Mouse (Mus musculus): ENCODE measurements around the gene Fscn1. TPM values are rescaled to one million over a fixed set of nuclear protein-coding genes. Genes with fewer than 3 reads are reported as not detected.

The Fscn1 gene
- polyA plus RNA-seq, 1 experiment from 2014 or later, result 37.1 TPM

DNA sequence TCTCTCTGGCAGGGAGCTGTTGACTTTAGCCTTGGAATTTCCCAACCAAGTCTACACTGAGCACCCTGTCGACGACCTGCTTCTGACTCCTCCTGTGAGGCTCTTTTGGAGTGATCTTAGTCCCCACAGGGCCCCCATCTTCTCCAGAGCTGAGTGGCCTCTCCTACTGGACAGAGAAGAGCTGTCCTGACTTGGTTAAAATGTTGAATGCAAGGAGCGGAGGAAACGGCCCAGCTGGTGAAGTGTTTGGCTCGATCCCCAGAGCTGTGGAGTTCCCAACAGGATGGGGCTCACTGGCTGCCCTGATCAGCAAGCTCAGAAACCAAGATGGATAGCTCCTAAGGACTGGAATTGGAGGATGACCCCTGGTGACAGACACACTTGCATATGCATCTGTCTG lies 16.4 kb downstream of the Fscn1 start:
- H3K27me3 ChIP-seq (replicated peaks; ENCODE audit: control insufficient read depth, insufficient read depth, low read length), result no peaks in the 10 kb centered on the region

DNA sequence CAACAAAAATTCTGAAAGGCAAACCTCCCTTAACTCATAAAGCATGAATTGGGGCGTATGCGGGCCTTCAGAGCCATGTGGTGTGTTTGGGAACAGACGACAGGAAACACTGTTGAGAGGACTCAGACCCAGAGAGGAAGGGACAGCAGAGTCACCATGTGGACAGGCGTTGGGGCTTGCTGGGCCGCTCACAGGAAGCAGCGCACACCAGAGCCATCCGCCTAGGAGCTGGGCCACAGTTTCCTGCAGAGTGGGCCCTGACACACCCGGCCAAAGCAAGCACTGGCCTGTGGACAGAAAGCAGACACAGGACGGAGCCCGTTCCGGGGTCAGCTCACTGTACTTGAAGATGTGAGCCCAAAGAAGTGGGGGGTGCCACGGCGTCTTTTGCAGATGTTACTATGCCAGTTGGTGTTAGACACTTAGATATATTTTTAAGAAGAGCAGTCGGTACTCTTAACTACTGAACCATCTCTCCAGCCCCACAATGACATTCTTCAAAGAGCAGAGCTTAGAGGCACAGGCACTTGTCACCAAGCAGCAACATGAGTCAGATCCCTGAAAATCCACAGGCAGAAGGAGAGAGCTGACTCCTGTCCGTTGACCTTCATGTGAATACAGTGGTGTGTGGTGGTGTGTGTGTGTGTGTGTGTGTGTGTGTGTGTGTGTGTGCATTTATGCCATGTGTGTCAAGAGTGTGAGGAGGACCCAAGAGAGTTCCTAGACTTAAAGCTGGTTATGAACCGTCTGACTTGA lies 22.1 kb downstream of the Fscn1 start:
- Histone ChIP-seq H3K9me3 (ENCODE audit: control insufficient read depth) (no peaks in the 10 kb centered on the region), H3K36me3 (ENCODE audit: control insufficient read depth, insufficient read depth) (no peaks in the 10 kb centered on the region), H3K4me2 (replicated peaks; ENCODE audit: low read depth) (no peak overlapping the region), H3K9ac (ENCODE audit: low read depth, low read length) (no peak overlapping the region), H3K4me3 (ENCODE audit: low read depth, low read length) (no peak overlapping the region), H3K27me3 (replicated peaks; ENCODE audit: control insufficient read depth, insufficient read depth, low read length) (no peaks in the 10 kb centered on the region), H3K27ac (ENCODE audit: low read depth, low read length) (no peak overlapping the region), H3K4me1 (replicated peaks; ENCODE audit: control insufficient read depth, insufficient read depth, low read length) (no peaks in the 10 kb centered on the region)
- no peak for ATAC-seq
- WGBS, result 64% methylated on average over 16 of the region's 16 CpGs
- TF ChIP-seq CTCF (IDR thresholded peaks at IDR 0.05; ENCODE audit: low read depth), result no peak

More for the DNA sequence above, 16.4 kb downstream of the Fscn1 start:
- no peak for ATAC-seq
- no peak for TF ChIP-seq CTCF (IDR thresholded peaks at IDR 0.05; ENCODE audit: low read depth)
- no peak overlapping the region for H3K9ac ChIP-seq (ENCODE audit: low read depth, low read length)
- H3K36me3 ChIP-seq (ENCODE audit: control insufficient read depth, insufficient read depth), result peaks cover 9% of the 10 kb centered on the region; the same call in 1 of the 2 replicates
- H3K4me3 ChIP-seq (ENCODE audit: low read depth, low read length), result no peak overlapping the region
- no peaks in the 10 kb centered on the region; the same call in 1 of the 2 replicates for H3K4me1 ChIP-seq (replicated peaks; ENCODE audit: control insufficient read depth, insufficient read depth, low read length)
- no peak overlapping the region for H3K27ac ChIP-seq (ENCODE audit: low read depth, low read length)
- no peaks in the 10 kb centered on the region for H3K9me3 ChIP-seq (ENCODE audit: control insufficient read depth)
- WGBS, result 43% methylated on average over 5 of the region's 5 CpGs
- H3K4me2 ChIP-seq (replicated peaks; ENCODE audit: low read depth), result no peak overlapping the region

DNA sequence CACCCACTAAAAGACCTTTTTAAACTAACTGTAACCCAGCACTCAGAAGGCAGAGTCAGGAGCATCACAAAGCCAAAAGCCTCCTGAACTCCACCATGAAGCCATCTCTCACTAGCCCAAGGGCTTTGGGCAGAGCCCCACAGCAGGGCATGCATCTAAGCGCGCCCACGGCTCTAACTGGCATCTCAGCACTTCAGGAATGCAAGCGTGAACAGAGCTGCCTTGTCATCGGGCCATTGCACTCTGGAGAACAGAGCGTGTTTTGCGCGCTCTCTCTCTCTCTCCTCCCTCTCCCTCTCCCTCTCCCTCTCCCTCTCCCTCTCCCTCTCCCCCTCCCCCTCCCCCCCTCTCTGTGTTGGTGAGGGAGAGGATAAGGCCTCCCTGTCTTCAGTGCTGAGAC lies 23.0 kb downstream of the Fscn1 start:
- Histone ChIP-seq H3K4me3 (ENCODE audit: low read depth, low read length) (no peak overlapping the region), H3K9ac (ENCODE audit: low read depth, low read length) (no peak overlapping the region), H3K27me3 (replicated peaks; ENCODE audit: control insufficient read depth, insufficient read depth, low read length) (no peaks in the 10 kb centered on the region), H3K36me3 (ENCODE audit: control insufficient read depth, insufficient read depth) (no peaks in the 10 kb centered on the region), H3K4me1 (replicated peaks; ENCODE audit: control insufficient read depth, insufficient read depth, low read length) (no peaks in the 10 kb centered on the region), H3K9me3 (ENCODE audit: control insufficient read depth) (no peaks in the 10 kb centered on the region), H3K4me2 (replicated peaks; ENCODE audit: low read depth) (no peak overlapping the region), H3K27ac (ENCODE audit: low read depth, low read length) (no peak overlapping the region)
- ATAC-seq, result no peak
- 62% methylated on average over 8 of the region's 8 CpGs for WGBS
- TF ChIP-seq CTCF (IDR thresholded peaks at IDR 0.05; ENCODE audit: low read depth), result no peak

DNA sequence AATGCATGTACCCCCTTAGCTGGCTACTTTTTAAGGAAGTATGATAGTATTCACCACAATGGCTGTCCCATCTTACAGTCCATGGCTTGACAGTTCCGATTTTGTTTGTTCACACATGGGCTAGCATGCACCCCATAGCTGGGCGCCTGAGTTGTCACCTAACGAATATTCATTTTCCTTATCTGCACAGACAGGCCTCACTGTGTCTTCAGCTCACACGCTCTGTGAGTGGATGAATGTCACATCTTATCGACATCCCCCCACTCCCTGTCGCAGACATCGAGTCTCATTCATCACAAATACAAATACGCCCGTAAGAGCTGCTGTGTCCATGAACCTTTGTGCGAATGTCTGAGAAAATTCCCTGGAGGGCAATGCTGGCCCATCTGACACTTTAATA lies 24.1 kb downstream of the Fscn1 start:
- Histone ChIP-seq H3K4me2 (replicated peaks; ENCODE audit: low read depth) (no peak overlapping the region), H3K27me3 (replicated peaks; ENCODE audit: control insufficient read depth, insufficient read depth, low read length) (no peaks in the 10 kb centered on the region), H3K27ac (ENCODE audit: low read depth, low read length) (no peak overlapping the region), H3K4me1 (replicated peaks; ENCODE audit: control insufficient read depth, insufficient read depth, low read length) (no peaks in the 10 kb centered on the region), H3K36me3 (ENCODE audit: control insufficient read depth, insufficient read depth) (no peaks in the 10 kb centered on the region), H3K9me3 (ENCODE audit: control insufficient read depth) (no peaks in the 10 kb centered on the region), H3K4me3 (ENCODE audit: low read depth, low read length) (no peak overlapping the region), H3K9ac (ENCODE audit: low read depth, low read length) (no peak overlapping the region)
- WGBS, result 91% methylated on average over 10 of the region's 10 CpGs
- TF ChIP-seq CTCF (IDR thresholded peaks at IDR 0.05; ENCODE audit: low read depth), result no peak
- ATAC-seq, result no peak

DNA sequence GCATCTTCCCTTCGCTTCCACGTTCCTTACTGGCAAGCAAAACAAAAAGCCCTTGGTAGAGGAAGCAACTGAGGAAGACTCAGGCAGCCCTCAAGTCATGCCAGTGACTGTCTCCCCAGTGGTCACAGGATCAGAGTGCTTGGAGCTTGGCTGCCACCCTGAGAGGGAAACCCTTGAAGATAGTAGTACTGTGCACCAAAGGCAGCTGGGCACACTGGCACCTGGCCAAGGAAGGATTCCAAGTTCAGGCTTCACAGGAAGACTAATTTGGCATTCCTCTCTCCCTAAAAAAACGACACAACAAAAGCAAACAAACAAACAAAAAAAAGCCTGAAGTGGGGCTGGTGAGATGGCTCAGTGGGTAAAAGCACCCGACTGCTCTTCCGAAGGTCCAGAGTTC lies 28.4 kb downstream of the Fscn1 start:
- no peaks in the 10 kb centered on the region for H3K9me3 ChIP-seq (ENCODE audit: control insufficient read depth)
- no peak overlapping the region for H3K9ac ChIP-seq (ENCODE audit: low read depth, low read length)
- TF ChIP-seq CTCF (IDR thresholded peaks at IDR 0.05; ENCODE audit: low read depth), result no peak
- H3K4me1 ChIP-seq (replicated peaks; ENCODE audit: control insufficient read depth, insufficient read depth, low read length), result no peaks in the 10 kb centered on the region
- H3K27ac ChIP-seq (ENCODE audit: low read depth, low read length), result no peak overlapping the region
- peaks cover 30% of the 10 kb centered on the region for H3K36me3 ChIP-seq (ENCODE audit: control insufficient read depth, insufficient read depth)
- no peak overlapping the region for H3K4me2 ChIP-seq (replicated peaks; ENCODE audit: low read depth)
- no peak overlapping the region for H3K4me3 ChIP-seq (ENCODE audit: low read depth, low read length)
- H3K27me3 ChIP-seq (replicated peaks; ENCODE audit: control insufficient read depth, insufficient read depth, low read length), result no peaks in the 10 kb centered on the region
- no peak for ATAC-seq
- 79% methylated on average over 5 of the region's 5 CpGs for WGBS

DNA sequence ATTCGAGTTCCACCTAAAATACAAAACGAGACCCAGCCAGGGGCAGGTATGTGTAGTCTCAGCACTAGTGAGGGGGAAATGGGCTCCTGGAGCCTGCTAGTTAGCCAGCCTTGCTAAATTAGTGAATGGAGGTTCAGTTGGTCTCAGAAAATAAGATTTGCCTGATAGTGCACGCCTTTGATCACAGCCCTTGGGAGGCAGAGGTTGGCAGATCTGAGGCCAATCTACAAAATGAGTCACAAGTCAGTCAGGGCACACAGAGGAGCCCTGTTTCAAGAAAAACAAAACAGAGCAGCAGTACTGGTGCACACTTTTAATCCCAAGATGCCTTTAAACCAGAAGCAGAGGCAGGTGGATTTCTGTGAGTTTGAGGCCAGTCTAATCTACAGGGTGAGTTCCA lies 29.0 kb downstream of the Fscn1 start:
- TF ChIP-seq CTCF (IDR thresholded peaks at IDR 0.05; ENCODE audit: low read depth), result no peak
- H3K4me1 ChIP-seq (replicated peaks; ENCODE audit: control insufficient read depth, insufficient read depth, low read length), result no peaks in the 10 kb centered on the region
- 88% methylated on average over 3 of the region's 3 CpGs for WGBS
- H3K27me3 ChIP-seq (replicated peaks; ENCODE audit: control insufficient read depth, insufficient read depth, low read length), result no peaks in the 10 kb centered on the region
- no peak overlapping the region for H3K4me2 ChIP-seq (replicated peaks; ENCODE audit: low read depth)
- no peak overlapping the region for H3K9ac ChIP-seq (ENCODE audit: low read depth, low read length)
- no peaks in the 10 kb centered on the region for H3K9me3 ChIP-seq (ENCODE audit: control insufficient read depth)
- H3K4me3 ChIP-seq (ENCODE audit: low read depth, low read length), result no peak overlapping the region
- ATAC-seq, result no peak
- no peak overlapping the region for H3K27ac ChIP-seq (ENCODE audit: low read depth, low read length)
- H3K36me3 ChIP-seq (ENCODE audit: control insufficient read depth, insufficient read depth), result peaks cover 34% of the 10 kb centered on the region

Data from intestine, postnatal 0 days (tissue).